Mouse (Mus musculus) midbrain, embryonic 11.5 days (tissue): ENCODE results near the gene Pip5k1a. TPM values are rescaled to one million over a fixed set of nuclear protein-coding genes. Genes with fewer than 3 reads are reported as not detected.
"Not testable (repeated sequence)": the region's sequence is repeated elsewhere in the genome, so short reads cannot be mapped to it uniquely, and the experiment has no call there.

ENCODE experiments used
- ATAC-seq: fragments of 200-750 bp; cut with Nextera tagmentation; 2 replicates; pipeline ENCODE4 v1.8.0; 2017; ENCODE audit warnings: moderate TSS enrichment, moderate library complexity; ENCODE audit not compliant: low FRiP score
- DNase-seq: peaks from one replicate; pipeline ENCODE4 v3.0.0; 2015; ENCODE audit warnings: low spot score; ENCODE audit errors: missing footprints
- H3K27ac ChIP-seq: fragments of 300-500 bp; sonication (generic); 2 replicates; pipeline ENCODE4 v1.5.1; 2014; ENCODE audit warnings: low read depth, low read length
- H3K27me3 ChIP-seq: fragments of 300-500 bp; sonication (generic); 2 replicates; pipeline ENCODE4 v1.6.1; 2014; ENCODE audit warnings: mild to moderate bottlenecking, low read length, moderate library complexity, mixed read lengths; ENCODE audit not compliant: control insufficient read depth, insufficient read depth
- H3K36me3 ChIP-seq: fragments of 300-500 bp; sonication (generic); 2 replicates; pipeline ENCODE4 v1.6.1; 2014; ENCODE audit warnings: mild to moderate bottlenecking, low read length, moderate library complexity, mixed read lengths; ENCODE audit not compliant: control insufficient read depth, insufficient read depth
- H3K4me1 ChIP-seq: fragments of 300-500 bp; sonication (generic); 2 replicates; pipeline ENCODE4 v1.6.1; 2014; ENCODE audit warnings: low read length; ENCODE audit not compliant: control insufficient read depth, insufficient read depth
- H3K4me2 ChIP-seq: fragments of 300-500 bp; sonication (generic); 2 replicates; pipeline ENCODE4 v1.6.1; 2014; ENCODE audit warnings: mild to moderate bottlenecking, moderate library complexity
- H3K4me3 ChIP-seq: fragments of 300-500 bp; sonication (generic); 2 replicates; pipeline ENCODE4 v1.5.1; 2014; ENCODE audit warnings: low read depth, low read length
- H3K9ac ChIP-seq: fragments of 300-500 bp; sonication (generic); 2 replicates; pipeline ENCODE4 v1.6.1; 2014; ENCODE audit warnings: low read length
- H3K9me3 ChIP-seq: fragments of 300-500 bp; sonication (generic); 2 replicates; pipeline ENCODE4 v1.6.1; 2016; ENCODE audit warnings: low read length; ENCODE audit not compliant: control insufficient read depth
- WGBS: fragments of 180-500 bp; shearing (Covaris S2); extraction: QIAGEN DNeasy Blood & Tissue Kit; methylation state at CpG from one replicate; pipeline ENCODE4 v1.1.7; 2014; 5-methylcytosine and 5-hydroxymethylcytosine counted together
- polyA plus RNA-seq: library from polyadenylated mRNA; unstranded; fragments of >200 nt; fragmentation: Nextera tagmentation; extraction: Ambion mirVana; gene quantifications from 2 replicates; pipeline ENCODE4 v1.2.1, GENCODE M21; 2014

The Pip5k1a gene
- polyA plus RNA-seq, 1 experiment from 2014 or later = 15.1 TPM

- no peak overlapping the region for H3K4me2 ChIP-seq
- no peak overlapping the region for H3K27ac ChIP-seq
- H3K4me1 ChIP-seq = peaks cover 4% of the 10 kb centered on the region
- WGBS = 58% methylated on average over 6 of the region's 6 CpGs
- DNase-seq (peak; percentile 70), ATAC-seq (no peak)
- no peak overlapping the region for H3K9ac ChIP-seq
- H3K36me3 ChIP-seq = 0 out of 2 replicates have a peak, but pooled peaks cover 5% of the 10 kb centered on the region
- H3K27me3 ChIP-seq = no peaks in the 10 kb centered on the region
- no peak overlapping the region for H3K4me3 ChIP-seq
- no peaks in the 10 kb centered on the region for H3K9me3 ChIP-seq
Measured at GRCm38 (mm10) chr3:95129226-95129651, 22.5 kb upstream of the Pip5k1a start.

DNA sequence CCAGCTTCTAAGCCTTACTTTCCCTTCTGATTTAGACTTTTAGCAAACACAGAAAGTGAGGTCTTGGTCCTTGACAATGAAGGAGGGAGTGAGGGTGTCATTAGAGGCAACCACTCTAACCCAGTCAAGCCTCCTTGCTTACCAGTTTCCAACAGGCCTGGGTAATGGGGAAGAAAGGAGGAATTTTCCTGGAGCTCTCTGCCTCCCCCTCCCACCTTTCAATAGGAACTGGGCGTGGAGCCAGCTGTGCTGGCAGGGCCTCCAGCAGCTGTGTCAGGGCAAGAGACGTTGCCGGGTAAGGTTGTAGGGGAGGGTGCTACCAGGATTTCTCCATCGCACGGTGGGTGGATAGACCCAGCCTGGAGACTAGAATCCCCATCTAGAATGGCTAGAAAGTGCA, 18.2 kb upstream of the Pip5k1a start:
- no peak overlapping the region for H3K4me3 ChIP-seq
- no peaks in the 10 kb centered on the region for H3K27me3 ChIP-seq
- peaks cover 15% of the 10 kb centered on the region for H3K36me3 ChIP-seq
- no peak for ATAC-seq
- DNase-seq = no peak
- no peaks in the 10 kb centered on the region for H3K9me3 ChIP-seq
- no peaks in the 10 kb centered on the region for H3K4me1 ChIP-seq
- H3K9ac ChIP-seq = no peak overlapping the region
- no peak overlapping the region for H3K4me2 ChIP-seq
- H3K27ac ChIP-seq = no peak overlapping the region
- 59% methylated on average over 5 of the region's 5 CpGs for WGBS

DNA sequence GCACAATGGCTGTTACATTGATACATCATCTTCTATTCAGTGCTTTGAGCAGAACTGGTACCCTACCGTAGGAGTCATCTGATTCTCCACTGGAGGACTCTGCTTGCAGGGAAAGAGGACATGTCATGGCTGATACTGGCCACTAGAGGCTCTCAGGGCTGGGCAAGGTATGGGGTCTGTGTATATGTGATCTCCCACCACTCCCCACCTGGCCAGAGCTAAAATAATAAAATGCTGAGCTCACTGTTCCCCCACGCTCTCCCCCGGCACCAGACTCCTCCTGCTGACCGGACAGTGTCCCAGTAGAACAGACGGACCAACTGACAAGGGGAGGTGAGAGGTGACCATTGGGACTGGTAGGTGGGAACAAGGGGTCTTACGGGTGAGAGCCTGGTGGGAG, 17.5 kb upstream of the Pip5k1a start, which contains the start of gene Tmod4:
Tmod4 (plus strand) TSS at position 231 of the 400 bp plus-strand sequence.
- H3K4me2 ChIP-seq = no peak within 1 kb of the TSS
- H3K4me3 ChIP-seq = no peak within 1 kb of the TSS
- 68% methylated on average over 6 of the region's 6 CpGs for WGBS
- DNase-seq = no peak
- H3K36me3 ChIP-seq = peaks cover 19% of the 10 kb centered on the region
- no peak within 1 kb of the TSS for H3K27ac ChIP-seq
- H3K4me1 ChIP-seq = no peaks in the 10 kb centered on the region
- H3K27me3 ChIP-seq = no peaks in the 10 kb centered on the region
- H3K9ac ChIP-seq = no peak within 1 kb of the TSS
- no peaks in the 10 kb centered on the region for H3K9me3 ChIP-seq
- peak; percentile 49; the same call in 1 of the 2 replicates for ATAC-seq

GRCm38 (mm10) chr3:95121580-95121979, 14.8 kb upstream of the Pip5k1a start:
- Histone ChIP-seq H3K9me3 (no peaks in the 10 kb centered on the region), H3K27me3 (no peaks in the 10 kb centered on the region), H3K4me3 (no peak overlapping the region), H3K27ac (no peak overlapping the region), H3K9ac (no peak overlapping the region), H3K36me3 (peaks cover 27% of the 10 kb centered on the region), H3K4me1 (no peaks in the 10 kb centered on the region), H3K4me2 (no peak overlapping the region)
- no peak for DNase-seq
- 92% methylated on average over 6 of the region's 6 CpGs for WGBS
- ATAC-seq = no peak

DNA sequence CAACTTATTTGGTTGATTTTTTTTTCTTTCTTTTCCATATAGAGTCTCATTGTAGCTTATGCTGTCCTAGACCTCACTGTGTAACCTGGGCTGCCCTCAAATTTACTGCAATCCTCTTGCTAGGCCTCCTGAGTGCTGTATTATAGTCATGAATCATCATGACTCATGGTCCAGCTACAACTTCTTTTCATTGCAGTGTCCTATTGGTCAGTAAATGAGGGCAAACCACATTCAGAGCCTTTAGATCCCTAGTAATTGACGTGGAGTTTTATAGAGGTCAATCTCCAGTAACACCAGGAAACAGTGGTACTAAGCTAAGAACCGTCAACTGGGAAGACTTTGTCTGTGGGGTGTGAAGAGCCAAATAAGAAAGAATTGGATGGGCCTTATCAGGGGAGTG, 11.0 kb upstream of the Pip5k1a start:
- Histone ChIP-seq H3K36me3 (peaks cover 36% of the 10 kb centered on the region), H3K4me3 (no peak overlapping the region), H3K4me2 (no peak overlapping the region), H3K9ac (no peak overlapping the region), H3K4me1 (no peaks in the 10 kb centered on the region; the same call in 1 of the 2 replicates), H3K27me3 (no peaks in the 10 kb centered on the region), H3K9me3 (no peaks in the 10 kb centered on the region), H3K27ac (no peak overlapping the region)
- WGBS = 93% methylated on average over 2 of the region's 2 CpGs
- no peak for DNase-seq
- ATAC-seq = no peak

GRCm38 (mm10) chr3:95112760-95113159, 6.0 kb upstream of the Pip5k1a start:
- Histone ChIP-seq H3K4me3 (no peak overlapping the region), H3K4me2 (0 out of 2 replicates have a peak overlapping the region, but pooled peaks have one; percentile 40), H3K27ac (no peak overlapping the region), H3K4me1 (peaks cover 6% of the 10 kb centered on the region), H3K27me3 (no peaks in the 10 kb centered on the region), H3K9me3 (no peaks in the 10 kb centered on the region), H3K9ac (no peak overlapping the region), H3K36me3 (peaks cover 10% of the 10 kb centered on the region)
- DNase-seq (no peak), ATAC-seq (no peak)
- WGBS = 93% methylated on average over 1 of the region's 1 CpGs

DNA sequence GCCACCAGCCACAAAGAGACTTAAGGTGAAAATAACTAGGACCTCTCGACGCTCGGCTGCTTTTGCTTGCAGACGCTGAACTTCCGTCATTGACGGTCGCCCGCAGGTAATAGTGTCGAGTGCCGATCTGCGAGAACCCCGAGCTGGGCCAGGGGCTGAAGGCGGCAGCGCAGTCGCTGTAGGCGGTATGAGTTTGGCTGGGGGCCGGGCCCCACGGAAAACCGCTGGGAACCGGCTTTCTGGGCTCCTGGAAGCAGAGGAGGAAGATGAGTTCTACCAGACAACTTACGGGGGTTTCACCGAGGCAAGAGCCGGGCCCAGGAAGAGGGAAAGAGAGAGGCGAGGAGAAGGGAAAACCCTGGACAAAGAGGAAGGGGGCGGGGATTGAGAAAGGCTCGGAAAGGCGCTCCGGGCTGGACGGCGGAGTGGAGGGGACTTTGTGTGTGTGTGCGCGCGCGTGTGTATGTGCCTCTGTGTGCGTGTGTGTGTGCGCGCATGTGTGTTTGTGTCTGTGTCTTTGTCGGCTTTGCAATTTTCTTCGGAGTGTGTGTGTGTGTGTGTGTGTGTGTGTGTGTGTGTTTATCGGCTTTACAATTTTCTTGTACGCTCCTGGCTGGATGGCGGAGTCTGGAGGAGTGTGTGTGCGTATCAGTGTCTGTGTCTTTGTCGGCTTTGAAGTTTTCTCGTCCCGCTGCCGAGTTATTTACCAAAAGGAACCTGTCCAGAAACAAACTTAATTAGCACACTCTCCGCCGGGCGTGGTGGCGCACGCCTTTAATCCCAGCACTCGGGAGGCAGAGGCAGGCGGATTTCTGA, 4.4 kb upstream of the Pip5k1a start, which contains the start of gene Vps72:
Vps72 (plus strand) TSS at position 112 of the 816 bp plus-strand sequence.
- DNase-seq = peak; percentile 98
- WGBS = under 1% methylated on average over 53 of the region's 54 CpGs
- Histone ChIP-seq H3K4me2 (peak within 1 kb of the TSS; percentile 40), H3K36me3 (peaks cover 9% of the 10 kb centered on the region; the same call in 1 of the 2 replicates), H3K27ac (peak within 1 kb of the TSS; percentile 95), H3K9ac (peak within 1 kb of the TSS; percentile 96), H3K4me1 (peaks cover 8% of the 10 kb centered on the region), H3K4me3 (peak within 1 kb of the TSS; percentile 82), H3K27me3 (no peaks in the 10 kb centered on the region), H3K9me3 (no peaks in the 10 kb centered on the region)
- ATAC-seq = peak; percentile 77

DNA sequence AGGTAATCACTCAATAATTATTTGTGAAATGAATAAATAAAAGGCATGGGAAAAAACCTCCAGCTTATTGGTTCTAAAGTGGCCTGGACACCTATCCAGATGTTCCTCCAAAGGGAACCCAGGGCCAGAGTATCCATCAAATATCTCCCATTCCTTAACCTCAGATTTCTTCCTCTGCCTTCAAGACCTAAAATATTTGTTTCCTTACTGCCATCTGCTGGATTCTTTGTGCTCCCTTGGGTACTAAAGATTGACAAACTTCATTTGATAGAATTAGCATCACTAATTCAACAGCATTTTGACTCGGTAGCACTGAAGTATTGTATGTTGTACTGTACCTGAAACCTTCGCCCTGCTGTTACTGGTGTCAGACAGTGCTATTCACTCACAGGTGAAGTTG, 1.2 kb upstream of the Pip5k1a start:
- H3K36me3 ChIP-seq = no peaks in the 10 kb centered on the region
- no peak for ATAC-seq
- H3K9me3 ChIP-seq = no peaks in the 10 kb centered on the region
- no peak overlapping the region for H3K4me3 ChIP-seq
- no peak for DNase-seq
- H3K27ac ChIP-seq = no peak overlapping the region
- H3K9ac ChIP-seq = no peak overlapping the region
- 65% methylated on average over 2 of the region's 2 CpGs for WGBS
- H3K4me1 ChIP-seq = peaks cover 16% of the 10 kb centered on the region
- no peak overlapping the region for H3K4me2 ChIP-seq
- no peaks in the 10 kb centered on the region for H3K27me3 ChIP-seq

- Histone ChIP-seq H3K4me2 (peak overlapping the region; percentile 75), H3K9ac (peak overlapping the region; percentile 58; the same call in 1 of the 2 replicates), H3K4me1 (peaks cover 14% of the 10 kb centered on the region)
- ATAC-seq, H3K36me3 ChIP-seq, H3K9me3 ChIP-seq, H3K4me3 ChIP-seq, DNase-seq, H3K27me3 ChIP-seq, H3K27ac ChIP-seq: not testable (repeated sequence)
Measured at GRCm38 (mm10) chr3:95107308-95107707, 578 bp upstream of the Pip5k1a start.
